Mouse (Mus musculus): ENCODE results near the gene Grm4.
"Not testable (repeated sequence)": the region's sequence is repeated elsewhere in the genome, so short reads cannot be mapped to it uniquely, and the experiment has no call there.

The Grm4 gene

DNA sequence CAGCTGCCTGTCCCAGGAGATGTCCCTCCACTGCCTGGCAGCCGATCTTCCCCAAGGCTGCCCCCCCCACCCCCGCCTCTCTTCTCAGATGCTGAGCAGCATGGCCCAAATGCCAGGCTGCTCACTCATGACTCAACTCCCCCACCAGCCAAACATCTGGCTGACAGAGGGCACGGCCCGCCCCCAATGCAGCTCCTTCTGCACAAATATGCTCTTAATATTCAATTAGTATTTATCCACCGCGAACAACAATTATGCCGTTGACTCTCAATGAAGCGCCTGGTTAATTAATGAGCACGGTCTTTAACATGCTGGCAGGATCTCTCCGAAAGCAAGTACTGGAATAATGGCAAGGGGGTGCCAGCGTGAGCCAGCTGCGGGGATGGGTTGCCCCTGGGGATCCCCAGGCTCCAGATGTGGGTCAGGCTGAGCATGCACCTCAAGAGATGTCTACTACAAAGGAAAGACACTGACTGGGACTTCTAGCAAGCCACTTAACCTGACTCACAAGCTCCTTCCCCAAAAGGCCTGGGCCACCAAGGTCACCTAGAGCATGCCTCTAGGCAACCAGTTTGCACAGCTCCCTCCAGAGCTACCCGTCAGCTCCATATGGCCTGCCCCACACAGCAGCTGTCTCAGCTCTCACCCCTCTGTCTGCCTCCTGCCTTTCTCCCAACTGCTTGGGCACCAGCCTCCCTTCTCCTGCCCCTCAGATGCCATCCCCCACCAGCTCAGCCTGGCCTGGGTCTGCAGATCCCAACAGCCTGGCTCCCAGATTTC is 131.8 kb downstream of the Grm4 start:
- DNase-seq: no peak

DNA sequence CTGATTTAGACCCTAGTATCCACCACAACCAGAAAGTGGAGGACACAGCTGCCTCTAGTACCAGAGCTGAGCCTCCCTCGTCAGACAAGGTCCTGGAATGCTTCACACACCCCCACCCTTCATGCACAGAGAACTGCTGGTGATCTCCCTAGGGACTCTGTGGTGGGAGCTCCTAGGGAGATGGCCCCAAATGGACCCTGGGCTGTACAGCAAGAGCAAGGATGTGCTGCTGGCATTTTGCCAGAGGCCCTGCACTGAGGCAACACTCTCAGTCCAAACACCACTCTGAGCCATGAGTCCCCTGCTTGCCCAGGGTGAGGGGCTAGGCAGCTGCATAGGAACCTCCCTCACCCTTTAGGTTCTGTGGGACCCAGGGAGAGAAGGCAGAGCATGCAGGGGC is 134.8 kb downstream of the Grm4 start:
- no peak for DNase-seq

DNA sequence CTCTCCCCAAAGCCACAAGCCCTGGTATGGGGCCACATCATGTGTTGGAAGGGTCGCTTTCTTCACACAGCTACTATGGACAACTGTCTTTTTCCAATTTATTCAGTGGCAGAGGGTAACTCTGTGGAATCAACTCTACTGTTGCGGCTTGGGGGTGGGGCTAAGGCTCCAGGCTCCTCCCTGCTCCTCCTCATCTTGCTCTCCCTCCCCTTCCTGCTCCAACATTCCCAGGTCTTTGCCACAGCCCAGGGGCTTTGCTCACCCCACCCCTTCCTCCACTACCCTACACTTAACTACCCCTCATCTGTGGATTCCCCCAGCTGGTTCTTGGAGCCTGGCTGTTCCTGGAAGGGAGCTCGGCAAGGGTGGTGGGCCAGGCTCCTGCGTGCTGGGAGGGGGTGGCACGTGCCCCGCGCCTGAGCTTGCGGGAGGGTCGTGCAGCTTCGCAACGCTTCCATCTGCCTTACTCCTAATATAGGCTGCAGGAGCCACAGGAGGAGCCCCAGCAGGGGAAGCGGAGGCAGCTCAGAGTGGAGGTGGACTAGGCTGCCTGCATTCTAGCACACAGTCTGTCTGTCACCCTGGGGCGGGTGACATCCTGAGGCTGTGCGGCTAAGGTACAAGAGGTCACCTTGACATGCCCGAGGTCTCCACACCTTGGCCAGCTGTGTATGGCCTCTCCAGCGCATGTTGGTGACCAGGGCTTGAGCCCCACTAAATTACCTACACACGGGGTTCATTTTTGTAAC is 135.5 kb downstream of the Grm4 start:
- DNase-seq: no peak

DNA sequence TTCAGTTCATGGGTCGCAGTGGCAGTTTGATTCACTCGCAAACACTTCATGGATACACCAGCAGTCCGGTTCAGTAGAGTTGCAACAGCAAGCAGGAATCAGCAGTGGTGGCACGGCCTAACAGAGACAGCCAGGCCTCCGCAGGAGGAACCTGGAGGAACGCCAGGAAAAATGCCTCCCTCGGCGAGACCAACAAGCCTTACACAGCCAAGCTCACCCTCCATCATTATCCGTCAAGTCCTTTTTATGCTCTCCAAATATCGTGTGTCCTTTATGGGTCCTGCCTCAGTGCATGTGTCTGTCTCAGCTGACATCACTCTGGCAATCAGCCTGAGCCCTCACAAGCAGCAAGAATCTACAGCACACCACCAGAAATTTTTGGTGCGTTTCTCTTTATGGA is 138.3 kb downstream of the Grm4 start:
- no peak for DNase-seq

DNA sequence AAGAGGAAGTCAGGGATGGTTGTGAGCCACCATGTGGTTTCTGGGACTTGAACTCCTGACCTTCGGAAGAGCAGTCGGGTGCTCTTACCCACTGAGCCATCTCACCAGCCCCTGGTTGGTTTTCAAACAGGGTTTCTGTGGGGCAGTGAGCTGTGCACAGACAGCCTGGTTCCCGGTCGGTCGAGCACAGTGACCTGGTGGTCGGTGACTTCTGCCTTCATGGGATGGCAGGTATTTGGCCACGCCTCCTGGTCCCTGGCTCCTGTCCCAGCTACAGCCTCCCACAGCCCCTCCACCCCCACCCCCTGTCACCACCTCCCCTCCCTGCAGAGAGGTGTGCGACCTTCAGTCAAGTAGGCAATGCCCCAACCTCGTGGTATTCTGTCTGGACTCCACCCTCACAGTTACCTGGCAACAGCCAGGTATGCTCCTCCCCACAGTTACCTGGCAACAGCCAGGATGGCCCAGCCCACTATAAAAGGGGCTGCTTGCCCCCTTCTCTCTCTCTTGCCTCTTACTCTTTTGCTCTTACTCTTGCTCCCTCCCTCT is 140.2 kb downstream of the Grm4 start:
- not testable (repeated sequence) for DNase-seq

DNA sequence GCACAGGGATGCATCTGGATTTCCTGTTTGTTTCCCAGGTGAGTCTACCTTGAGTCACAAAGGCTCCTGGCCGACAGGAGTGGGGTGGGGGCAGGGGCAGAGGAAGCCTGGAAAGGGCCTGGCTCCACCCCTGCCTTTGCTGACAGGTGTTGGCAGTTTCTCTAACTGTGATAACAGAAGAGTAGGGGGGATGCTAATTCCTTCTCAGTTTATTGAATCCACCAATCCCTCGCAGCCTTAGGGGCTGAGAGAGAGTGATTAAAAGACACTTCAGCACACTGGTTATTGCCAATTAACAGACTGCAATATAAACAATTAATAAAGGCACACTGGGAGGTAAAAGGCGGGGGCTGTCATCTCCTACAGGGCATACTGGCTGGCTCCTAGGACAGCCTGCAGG is 142.2 kb downstream of the Grm4 start:
- no peak for DNase-seq

DNA sequence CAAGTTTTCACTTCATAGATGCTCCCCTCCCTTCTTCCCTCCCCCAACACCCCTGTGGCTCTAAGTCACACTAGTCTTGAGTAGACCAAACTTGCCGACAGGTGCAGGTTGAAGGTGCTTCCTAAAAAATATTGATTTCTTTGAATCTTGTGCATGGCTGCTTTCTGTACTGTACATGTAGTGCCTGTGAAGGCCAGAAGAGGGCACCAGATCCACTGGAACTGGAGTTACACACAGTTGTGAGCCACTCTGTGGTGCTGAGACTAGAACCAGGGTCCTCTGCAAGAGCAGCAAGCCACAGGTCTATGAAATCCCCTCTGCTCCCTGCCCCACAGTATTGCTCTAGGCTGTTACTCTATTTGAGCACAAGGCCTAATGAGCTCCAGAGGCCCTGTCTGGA is 144.1 kb downstream of the Grm4 start:
- no peak for DNase-seq

DNA sequence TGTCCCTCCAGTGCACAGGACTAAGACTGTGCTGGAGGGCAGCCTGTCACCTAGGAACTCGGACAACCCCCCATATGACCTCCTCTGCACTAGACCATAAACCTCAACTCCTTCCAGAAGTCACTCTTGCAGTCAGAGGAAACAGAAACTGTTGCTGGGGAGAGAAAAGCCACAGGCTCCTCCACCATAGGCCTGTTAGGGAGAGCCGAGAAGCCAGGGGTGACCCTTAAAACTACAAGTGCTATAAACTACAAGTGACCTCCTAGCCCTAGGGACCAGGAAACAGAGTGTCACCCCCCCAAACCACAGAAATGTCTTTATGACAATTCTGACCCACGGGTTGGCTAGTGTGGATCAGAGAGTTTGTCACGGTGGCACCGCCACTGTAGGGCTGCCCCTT is 145.7 kb downstream of the Grm4 start:
- no peak for DNase-seq

Data from cerebellum, postnatal 36 days (tissue).